Mouse (Mus musculus): Measurements from ENCODE around the gene Barhl2. TPM values are rescaled to one million over a fixed set of nuclear protein-coding genes. Genes with fewer than 3 reads are reported as not detected.

Gene Barhl2
- polyA plus RNA-seq, 1 experiment from 2014 or later = not detected

DNA sequence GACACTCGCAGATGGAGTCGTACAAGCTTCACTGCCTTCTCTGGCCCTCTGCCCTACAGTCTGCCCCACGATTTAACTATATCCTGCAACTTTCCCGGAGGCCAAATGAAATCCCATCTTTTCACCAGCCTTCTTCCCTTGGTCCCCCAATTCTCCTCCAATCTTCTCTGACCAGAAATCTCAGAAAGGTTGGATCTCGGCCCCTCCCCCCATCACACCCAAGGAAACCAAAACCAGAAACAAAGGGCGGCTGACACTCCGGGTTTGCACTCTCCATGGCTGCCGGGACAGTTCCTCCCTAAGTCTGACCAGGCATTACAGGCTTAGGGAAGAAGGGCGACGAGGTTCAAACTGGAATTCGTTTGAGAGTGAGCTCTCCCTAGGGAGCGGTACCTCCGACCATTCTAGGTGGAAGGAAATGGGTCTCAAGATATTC lies 4.1 kb downstream of the Barhl2 start:
- no peaks in the 10 kb centered on the region for H3K9me3 ChIP-seq (replicated peaks)
- H3K4me2 ChIP-seq = peak overlapping the region; percentile 29; the same call in 1 of the 2 replicates
- H3K9ac ChIP-seq = no peak overlapping the region
- ATAC-seq (ENCODE audit: insufficient number of reproducible peaks, low FRiP score) = no peak
- under 1% methylated on average over 13 of the region's 13 CpGs for WGBS
- peaks cover 28% of the 10 kb centered on the region for H3K4me1 ChIP-seq (replicated peaks)
- H3K27ac ChIP-seq (ENCODE audit: poor library complexity, severe bottlenecking) = no peak overlapping the region
- no peaks in the 10 kb centered on the region for H3K36me3 ChIP-seq
- peak overlapping the region; percentile 2; the same call in 1 of the 2 replicates for H3K4me3 ChIP-seq
- peaks cover 91% of the 10 kb centered on the region for H3K27me3 ChIP-seq (replicated peaks)

GRCm38 (mm10) chr5:106453181-106453885 lies 4.6 kb downstream of the Barhl2 start:
- H3K9me3 ChIP-seq (replicated peaks) = no peaks in the 10 kb centered on the region
- H3K36me3 ChIP-seq = no peaks in the 10 kb centered on the region
- under 1% methylated on average over 42 of the region's 45 CpGs for WGBS
- H3K4me3 ChIP-seq = peak overlapping the region; percentile 2; the same call in 1 of the 2 replicates
- H3K4me1 ChIP-seq (replicated peaks) = peaks cover 23% of the 10 kb centered on the region
- peak overlapping the region; percentile 29 for H3K4me2 ChIP-seq
- H3K27ac ChIP-seq (ENCODE audit: poor library complexity, severe bottlenecking) = no peak overlapping the region
- no peak overlapping the region for H3K9ac ChIP-seq
- ATAC-seq (ENCODE audit: insufficient number of reproducible peaks, low FRiP score) = no peak
- peaks cover 91% of the 10 kb centered on the region for H3K27me3 ChIP-seq (replicated peaks)

DNA sequence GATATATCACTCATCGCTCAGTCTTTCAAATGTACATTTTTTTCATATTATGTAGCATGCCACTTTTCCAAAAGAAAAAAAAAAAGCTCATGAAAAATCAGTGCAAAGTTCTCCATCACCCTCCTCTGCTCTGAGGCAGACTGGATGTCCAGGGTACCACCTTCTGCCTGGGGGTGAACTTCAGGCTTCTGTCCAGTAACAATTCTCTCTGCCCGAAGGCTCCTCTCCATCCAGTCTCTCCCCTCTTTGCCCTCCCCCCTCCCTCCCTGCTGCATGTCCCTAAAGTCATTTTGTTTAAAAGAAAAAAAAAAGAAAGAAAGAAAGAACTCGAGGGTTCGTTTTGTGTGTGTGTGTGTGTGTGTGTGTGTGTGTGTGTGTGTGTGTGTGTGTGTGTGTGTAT lies 5.3 kb downstream of the Barhl2 start:
- peaks cover 92% of the 10 kb centered on the region for H3K27me3 ChIP-seq (replicated peaks)
- no peaks in the 10 kb centered on the region for H3K9me3 ChIP-seq (replicated peaks)
- peaks cover 17% of the 10 kb centered on the region for H3K4me1 ChIP-seq (replicated peaks)
- no peak overlapping the region for H3K4me2 ChIP-seq
- H3K36me3 ChIP-seq = no peaks in the 10 kb centered on the region
- no peak overlapping the region for H3K27ac ChIP-seq (ENCODE audit: poor library complexity, severe bottlenecking)
- WGBS = 18% methylated on average over 2 of the region's 4 CpGs
- no peak overlapping the region for H3K4me3 ChIP-seq
- no peak overlapping the region for H3K9ac ChIP-seq
- no peak for ATAC-seq (ENCODE audit: insufficient number of reproducible peaks, low FRiP score)

DNA sequence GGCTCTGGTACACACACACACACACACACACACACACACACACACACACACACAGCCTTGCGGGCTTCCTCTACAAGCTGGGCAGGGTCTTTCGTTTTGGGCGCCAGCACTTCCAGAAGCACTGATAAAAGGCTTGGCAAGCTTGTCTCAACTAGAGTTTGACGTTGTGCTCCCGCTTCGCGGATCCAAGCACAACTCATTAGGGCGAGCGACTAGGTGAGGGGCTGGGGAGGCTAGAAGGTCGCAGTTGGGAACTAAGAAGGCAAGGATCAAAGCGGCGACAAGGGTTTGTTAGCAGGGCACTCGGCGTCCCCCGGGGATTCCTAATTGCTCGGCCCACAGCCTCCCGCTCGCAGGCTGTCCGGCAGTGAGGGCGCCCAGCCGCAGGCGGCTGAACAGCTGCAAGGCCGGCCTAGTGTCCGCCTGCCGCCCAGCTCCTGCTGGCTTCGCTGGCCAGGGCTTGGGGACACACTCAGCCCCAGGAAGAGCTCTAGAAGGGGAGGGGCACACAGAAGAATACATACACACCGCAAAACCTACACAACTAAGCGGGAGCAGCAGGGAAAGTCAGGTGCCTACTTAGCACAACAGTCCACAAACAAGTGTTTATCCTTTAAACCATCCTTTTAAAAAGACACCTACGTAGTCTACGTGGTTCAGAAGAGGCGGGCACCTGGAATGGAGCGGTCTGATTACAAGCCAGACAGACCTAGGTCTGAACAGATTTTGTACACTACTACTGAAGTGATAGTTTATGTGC lies 6.1 kb downstream of the Barhl2 start:
- peak overlapping the region; percentile 17 for H3K4me3 ChIP-seq
- ATAC-seq (ENCODE audit: insufficient number of reproducible peaks, low FRiP score) = no peak
- H3K27me3 ChIP-seq (replicated peaks) = peaks cover 92% of the 10 kb centered on the region
- no peaks in the 10 kb centered on the region for H3K36me3 ChIP-seq
- H3K27ac ChIP-seq (ENCODE audit: poor library complexity, severe bottlenecking) = no peak overlapping the region
- H3K9me3 ChIP-seq (replicated peaks) = no peaks in the 10 kb centered on the region
- peaks cover 9% of the 10 kb centered on the region for H3K4me1 ChIP-seq (replicated peaks)
- WGBS = under 1% methylated on average over 32 of the region's 32 CpGs
- no peak overlapping the region for H3K9ac ChIP-seq
- H3K4me2 ChIP-seq = peak overlapping the region; percentile 40

DNA sequence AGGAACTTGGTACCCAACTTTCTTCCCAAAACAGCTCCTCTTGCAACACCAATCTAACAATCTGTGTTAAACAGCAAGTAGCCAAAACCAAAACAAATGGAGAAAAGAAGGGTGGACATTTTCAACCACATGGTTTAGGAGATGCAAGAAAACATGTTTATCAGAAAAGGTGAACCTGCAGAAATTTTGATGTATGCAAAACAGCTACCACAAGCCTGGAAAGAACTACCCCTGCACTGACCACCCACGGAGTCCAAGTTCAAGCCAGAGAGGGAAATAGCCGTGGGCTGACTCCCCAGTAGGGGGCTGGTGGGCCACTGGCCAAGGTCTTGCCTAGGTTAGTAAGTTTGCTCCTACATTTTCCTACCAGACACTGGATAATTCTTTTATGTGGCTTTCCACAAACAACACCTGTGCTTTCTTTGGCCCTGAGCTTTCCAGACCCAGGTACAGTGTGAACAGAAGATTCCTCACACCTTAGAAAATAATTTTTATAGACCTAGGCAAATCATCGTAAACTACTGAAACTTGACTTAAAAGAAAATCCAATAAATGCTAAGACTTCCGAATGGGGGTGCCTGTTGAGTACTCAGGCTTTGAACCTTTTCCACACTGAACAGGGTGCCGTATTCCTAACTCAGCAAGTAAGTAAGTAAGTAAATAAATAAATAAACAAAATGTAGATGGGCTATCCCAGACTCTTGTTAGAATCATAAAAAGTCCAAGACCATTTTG lies 7.4 kb downstream of the Barhl2 start:
- peaks cover 97% of the 10 kb centered on the region for H3K27me3 ChIP-seq (replicated peaks)
- H3K4me3 ChIP-seq = no peak overlapping the region
- no peak overlapping the region for H3K9ac ChIP-seq
- H3K9me3 ChIP-seq (replicated peaks) = no peaks in the 10 kb centered on the region
- no peak overlapping the region for H3K4me2 ChIP-seq
- H3K36me3 ChIP-seq = no peaks in the 10 kb centered on the region
- H3K4me1 ChIP-seq (replicated peaks) = peaks cover 9% of the 10 kb centered on the region
- no peak overlapping the region for H3K27ac ChIP-seq (ENCODE audit: poor library complexity, severe bottlenecking)
- ATAC-seq (ENCODE audit: insufficient number of reproducible peaks, low FRiP score) = no peak
- 14% methylated on average over 5 of the region's 5 CpGs for WGBS

- Histone ChIP-seq H3K4me1 (replicated peaks) (peaks cover 9% of the 10 kb centered on the region), H3K9me3 (replicated peaks) (no peaks in the 10 kb centered on the region), H3K27me3 (replicated peaks) (peaks cover 95% of the 10 kb centered on the region), H3K27ac (ENCODE audit: poor library complexity, severe bottlenecking) (no peak overlapping the region), H3K9ac (no peak overlapping the region), H3K36me3 (no peaks in the 10 kb centered on the region), H3K4me3 (no peak overlapping the region), H3K4me2 (no peak overlapping the region)
- ATAC-seq (ENCODE audit: insufficient number of reproducible peaks, low FRiP score) = no peak
- 15% methylated on average over 4 of the region's 4 CpGs for WGBS
Observed at GRCm38 (mm10) chr5:106449720-106450425, 8.1 kb downstream of the Barhl2 start.

DNA sequence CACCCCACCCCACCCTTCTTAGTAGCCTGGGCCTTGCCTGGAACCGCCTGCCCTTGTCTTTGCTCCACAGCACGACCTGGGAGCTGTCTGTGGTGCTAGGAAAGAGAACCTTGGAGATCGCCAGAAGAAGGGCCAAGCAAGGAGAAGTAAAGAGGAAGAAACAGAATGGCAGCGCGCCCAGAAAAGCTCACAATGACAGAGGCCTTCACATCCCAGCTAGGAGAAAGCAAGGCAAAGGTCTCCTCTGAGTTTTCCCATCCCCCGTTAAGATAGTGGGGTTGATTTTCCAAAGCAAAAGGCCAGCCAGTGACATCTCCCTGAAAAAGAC lies 9.2 kb downstream of the Barhl2 start:
- ATAC-seq (ENCODE audit: insufficient number of reproducible peaks, low FRiP score) = no peak
- Histone ChIP-seq H3K4me3 (0 out of 2 replicates have a peak overlapping the region, but pooled peaks have one; percentile 1), H3K36me3 (no peaks in the 10 kb centered on the region), H3K4me2 (peak overlapping the region; percentile 9; the same call in 1 of the 2 replicates), H3K4me1 (replicated peaks) (peaks cover 9% of the 10 kb centered on the region), H3K9ac (no peak overlapping the region), H3K27ac (ENCODE audit: poor library complexity, severe bottlenecking) (no peak overlapping the region), H3K27me3 (replicated peaks) (peaks cover 94% of the 10 kb centered on the region), H3K9me3 (replicated peaks) (no peaks in the 10 kb centered on the region)
- 2% methylated on average over 6 of the region's 6 CpGs for WGBS

- no peak for ATAC-seq (ENCODE audit: insufficient number of reproducible peaks, low FRiP score)
- WGBS = 5% methylated on average over 50 of the region's 50 CpGs
Observed at GRCm38 (mm10) chr5:106447951-106448797, 9.8 kb downstream of the Barhl2 start.

DNA sequence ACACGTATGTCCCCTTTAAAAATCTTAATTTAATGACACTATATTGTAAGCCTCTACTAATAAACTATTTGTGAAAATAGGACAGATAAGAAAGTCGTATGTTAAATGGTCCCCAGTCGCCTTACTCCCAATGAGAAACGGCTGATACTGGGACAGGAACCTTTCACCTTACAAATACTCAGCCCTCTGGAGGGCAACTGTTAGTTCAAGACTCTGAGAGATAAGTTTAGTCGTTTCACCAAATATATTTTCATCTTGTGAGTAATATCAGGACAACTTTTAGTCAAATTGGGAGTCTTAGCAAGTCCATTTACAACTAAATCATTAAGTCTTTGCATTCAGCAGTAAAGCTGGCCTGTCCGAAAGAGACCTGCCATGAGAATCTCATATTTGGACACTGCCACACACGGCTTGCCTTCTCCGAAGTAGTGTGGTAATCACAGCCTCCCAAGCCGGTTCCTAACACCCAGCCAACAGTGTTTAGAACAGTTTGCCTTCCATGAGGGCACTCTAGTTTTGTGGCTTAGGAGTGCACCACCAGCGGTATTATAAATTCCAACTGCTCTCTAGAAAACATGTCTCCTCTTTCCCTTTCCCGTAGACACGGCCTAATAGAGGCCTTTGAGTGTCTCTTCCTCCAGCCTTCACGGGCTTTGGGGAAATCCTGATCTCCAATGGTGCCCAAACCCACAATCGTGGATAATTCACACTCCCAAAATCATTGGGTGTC lies 10.7 kb downstream of the Barhl2 start:
- H3K4me1 ChIP-seq (replicated peaks) = peaks cover 5% of the 10 kb centered on the region; the same call in 1 of the 2 replicates
- H3K9me3 ChIP-seq (replicated peaks) = no peaks in the 10 kb centered on the region
- H3K27me3 ChIP-seq (replicated peaks) = peaks cover 87% of the 10 kb centered on the region
- H3K27ac ChIP-seq (ENCODE audit: poor library complexity, severe bottlenecking) = no peak overlapping the region
- no peaks in the 10 kb centered on the region for H3K36me3 ChIP-seq
- no peak for ATAC-seq (ENCODE audit: insufficient number of reproducible peaks, low FRiP score)
- H3K4me3 ChIP-seq = no peak overlapping the region
- H3K4me2 ChIP-seq = no peak overlapping the region
- H3K9ac ChIP-seq = no peak overlapping the region
- WGBS = 35% methylated on average over 14 of the region's 14 CpGs

More at GRCm38 (mm10) chr5:106447951-106448797, 9.8 kb downstream of the Barhl2 start:
- H3K27ac ChIP-seq (ENCODE audit: poor library complexity, severe bottlenecking) = no peak overlapping the region
- H3K4me3 ChIP-seq = 0 out of 2 replicates have a peak overlapping the region, but pooled peaks have one; percentile 1
- no peaks in the 10 kb centered on the region for H3K36me3 ChIP-seq
- peaks cover 90% of the 10 kb centered on the region for H3K27me3 ChIP-seq (replicated peaks)
- peaks cover 7% of the 10 kb centered on the region for H3K4me1 ChIP-seq (replicated peaks)
- peak overlapping the region; percentile 9; the same call in 1 of the 2 replicates for H3K4me2 ChIP-seq
- H3K9me3 ChIP-seq (replicated peaks) = no peaks in the 10 kb centered on the region
- no peak overlapping the region for H3K9ac ChIP-seq

Measured in heart, embryonic 12.5 days (tissue).